Mouse (Mus musculus): ENCODE data around the gene Fkbp9.

- TF ChIP-seq CTCF (IDR thresholded peaks at IDR 0.05; ENCODE audit: control insufficient read depth, insufficient read depth, insufficient replicate concordance, low read depth, low read length) = no peak
- no peak for TF ChIP-seq POLR2A (IDR thresholded peaks at IDR 0.05; ENCODE audit: control insufficient read depth, low read depth, low read length)
These were observed 971 bp downstream of the Fkbp9 start for GRCm38 (mm10) chr6:56832830-56833229.

All from testis, adult 2 months (tissue).